8 mouse cellular contexts compared by ENCODE assay signal in genomic region chr4:95507141-95507945, GRCm38 (mm10). TPM values are rescaled to one million over a fixed set of nuclear protein-coding genes. Genes with fewer than 3 reads are reported as not detected.
DNase-seq lines count a peak whose midpoint lies in the region; ATAC-seq lines count a peak whose summit lies in the region.

No protein-coding gene starts in this region.

- intact Hi-C loops in gastrocnemius, postnatal 36 days (cut with DNase I), result no loop called here

- ATAC-seq in megakaryocyte-erythroid progenitor cell, adult 5-6 weeks (replicated peaks; ENCODE audit: low FRiP score, low TSS enrichment, poor library complexity, severe bottlenecking), result 0 out of 2 replicates have a peak, but pooled peaks have one; percentile 34

- DNase-seq in gastrocnemius, postnatal 10 days, result peak; percentile 20
- no peak for DNase-seq in gastrocnemius, postnatal 36 days
- DNase-seq in adrenal gland, adult 2 months, result peak; percentile 60
- peak; percentile 58 for DNase-seq in hindlimb bud, embryonic 11.5 days (ENCODE audit: extremely low spot score, low read depth, low spot score)
- DNase-seq in frontal cortex, postnatal 36 days (ENCODE audit: low spot score in 2 of 2), result no peak
- DNase-seq in cerebellum, adult 11-12 months, result no peak
- DNase-seq in thymus, adult 18-20 months, result no peak

RNA-seq across cellular contexts. Expression of gene Fggy, which starts 50.0 kb away (rescaled TPM):
- 10 to 100 TPM in 1 of 2 experiments, 1 to 10 TPM in 1; 9.3 to 11.0 TPM for total RNA-seq in gastrocnemius, postnatal 10 days (2021)
- total RNA-seq in gastrocnemius, postnatal 36 days (2021), result 1 to 10 TPM; 7.6 to 8.2 TPM
- 10 to 100 TPM; 41.2 to 57.6 TPM for total RNA-seq in adrenal gland, adult 2 months (2021)
- polyA plus RNA-seq in adrenal gland, adult 2 months (2012; rRNA removed), result 29.0 and 30.9 TPM in 2 replicates
- 2.4 TPM in 1 of 2 replicates, not detected in the other for total RNA-seq in megakaryocyte-erythroid progenitor cell, adult 5-6 weeks (2014; fragmentation: Nextera tagmentation)
- total RNA-seq in megakaryocyte-erythroid progenitor cell, adult 5-6 weeks (2017), result 5.0 and 8.9 TPM in 2 replicates

Comparison
In these comparisons a context has a peak if more than half of its experiments do, and no peak if none do; other contexts are left out.
1. DNase-seq: peak in gastrocnemius, postnatal 10 days (single experiment), adrenal gland, adult 2 months (single experiment) and hindlimb bud, embryonic 11.5 days (single experiment); none in gastrocnemius, postnatal 36 days (0 of 2), frontal cortex, postnatal 36 days (0 of 2), cerebellum, adult 11-12 months (single experiment) and thymus, adult 18-20 months (0 of 2).